Mouse (Mus musculus) R1 (cell line): Measurements from ENCODE around the gene Topors.
"Not testable (repeated sequence)": the region's sequence is repeated elsewhere in the genome, so short reads cannot be mapped to it uniquely, and the experiment has no call there.

Experiments
- DNase-seq: peaks from one replicate; pipeline ENCODE4 v3.0.0-alpha.2; 2018; ENCODE audit warnings: low read depth, low spot score

Topors gene

DNA sequence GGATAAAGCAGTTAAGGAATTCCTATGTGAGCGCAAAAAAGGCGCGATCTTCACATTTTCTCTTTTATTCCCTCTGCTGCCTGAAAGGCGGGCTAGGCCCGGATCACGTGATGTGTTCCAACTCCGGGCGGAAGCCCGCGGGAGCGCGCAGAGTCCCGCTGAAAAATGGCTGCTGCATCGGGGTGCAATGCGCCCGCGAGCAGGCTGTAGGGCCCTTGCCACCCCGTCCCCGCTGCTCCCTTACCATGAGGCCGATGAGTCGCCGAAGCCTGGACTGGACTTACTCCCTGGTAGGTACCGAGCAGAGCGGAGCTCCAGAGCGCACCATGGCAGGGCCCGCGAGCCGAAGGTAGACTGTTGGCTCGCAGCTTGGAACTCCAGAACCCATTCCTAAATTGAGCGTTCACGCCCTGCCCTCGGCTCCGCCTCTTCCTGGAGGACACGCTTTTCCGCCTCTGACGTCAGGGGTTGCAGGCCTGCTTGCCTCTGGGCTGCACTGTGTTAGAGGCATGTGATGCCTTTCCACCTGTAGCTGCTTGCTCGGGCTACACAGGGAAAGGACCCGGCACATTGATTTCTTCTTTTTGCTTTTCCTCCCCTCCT is at the start of gene Topors, which contains the start of gene Smim27:
Gene Topors, minus strand, starts transcription at position 421 of the 603 bp plus-strand sequence.
Gene Smim27, plus strand, starts transcription at position 150 of the 603 bp plus-strand sequence.
- DNase-seq = peak; percentile 99

DNA sequence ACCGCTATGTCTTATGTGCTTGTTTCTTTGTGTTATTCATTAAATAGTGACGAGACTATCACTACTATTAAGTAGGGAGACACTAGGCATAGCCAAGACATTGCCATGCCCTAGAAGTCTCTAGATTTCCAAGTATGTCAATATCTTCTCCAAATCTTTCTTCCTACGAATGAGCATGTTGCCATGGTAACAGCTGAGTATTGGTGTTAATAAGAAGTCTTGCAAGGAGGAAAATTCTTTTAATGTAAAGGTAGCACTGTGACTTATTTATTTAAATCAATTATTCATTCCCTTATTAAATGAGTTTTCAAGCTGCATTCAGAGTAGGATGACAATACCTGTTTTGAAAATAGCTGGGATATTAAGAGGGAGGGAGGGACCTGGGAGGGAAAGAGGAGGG is 47.8 kb upstream of the Topors start:
- no peak for DNase-seq

DNA sequence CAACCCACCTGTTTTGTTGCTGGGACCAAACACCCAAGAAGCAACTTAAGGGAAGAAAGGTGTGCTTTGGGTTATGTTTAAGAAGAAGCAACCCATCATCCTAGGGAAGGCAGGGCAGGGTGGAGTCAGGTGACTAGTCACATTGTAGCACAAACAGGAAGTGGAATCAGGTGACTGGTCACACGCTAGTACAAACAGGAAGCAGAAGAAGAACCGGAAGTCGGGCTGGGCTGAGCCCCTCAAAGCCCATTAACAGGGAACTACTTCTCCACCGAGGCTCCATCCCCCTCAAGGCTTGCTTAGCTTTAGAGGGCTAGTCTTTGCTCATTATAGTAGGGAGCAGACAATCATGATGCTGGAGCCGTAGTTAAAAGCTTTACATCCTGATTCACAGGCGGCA is 43.4 kb upstream of the Topors start:
- DNase-seq = no peak

DNA sequence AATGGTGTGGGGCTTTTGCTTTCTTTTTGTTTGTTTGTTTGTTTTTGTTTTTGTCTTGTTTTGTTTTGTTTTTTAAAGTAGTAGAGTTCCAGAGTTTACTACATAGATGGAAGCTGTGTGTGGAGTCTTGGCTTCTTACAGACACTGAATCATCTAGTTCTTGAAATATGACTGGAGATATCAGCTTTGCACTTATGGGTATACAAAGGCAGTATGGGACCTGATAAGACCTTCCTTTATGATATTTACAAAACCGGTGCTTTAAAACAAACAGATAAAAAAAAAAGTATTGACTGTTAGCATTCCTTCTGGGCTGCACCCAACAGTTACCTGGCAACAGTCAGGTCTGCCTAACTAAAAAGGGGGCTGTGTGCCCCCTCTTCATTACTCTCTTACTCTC is 42.6 kb upstream of the Topors start:
- no peak for DNase-seq

DNA sequence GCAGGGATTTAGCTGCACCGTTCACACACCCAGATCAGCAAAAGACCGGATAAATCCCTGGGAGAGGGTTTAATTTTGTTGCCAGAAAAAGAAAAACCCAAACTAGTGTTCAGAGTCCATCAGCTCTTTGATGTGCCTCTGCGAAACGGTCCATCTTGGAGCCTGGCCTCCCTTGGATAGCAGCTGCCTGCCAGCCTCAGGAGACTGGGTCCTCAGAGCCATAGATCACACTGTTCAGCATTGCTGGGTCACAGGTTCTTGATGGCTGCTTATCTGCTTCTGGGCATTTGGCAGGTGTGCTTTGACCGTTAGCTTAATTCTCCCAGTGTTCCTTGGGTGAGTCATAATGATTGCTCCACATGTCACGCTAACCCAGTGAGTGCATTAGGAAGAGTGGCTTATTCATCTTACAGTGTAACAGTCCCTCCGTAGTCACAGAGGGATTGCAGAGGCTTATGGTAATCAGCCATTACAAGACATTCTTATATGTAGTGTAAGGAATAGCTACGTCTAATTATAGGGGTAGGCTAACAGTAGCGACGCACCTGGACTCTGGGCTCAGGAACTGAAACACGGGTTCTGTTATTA is 41.2 kb upstream of the Topors start:
- no peak for DNase-seq

DNA sequence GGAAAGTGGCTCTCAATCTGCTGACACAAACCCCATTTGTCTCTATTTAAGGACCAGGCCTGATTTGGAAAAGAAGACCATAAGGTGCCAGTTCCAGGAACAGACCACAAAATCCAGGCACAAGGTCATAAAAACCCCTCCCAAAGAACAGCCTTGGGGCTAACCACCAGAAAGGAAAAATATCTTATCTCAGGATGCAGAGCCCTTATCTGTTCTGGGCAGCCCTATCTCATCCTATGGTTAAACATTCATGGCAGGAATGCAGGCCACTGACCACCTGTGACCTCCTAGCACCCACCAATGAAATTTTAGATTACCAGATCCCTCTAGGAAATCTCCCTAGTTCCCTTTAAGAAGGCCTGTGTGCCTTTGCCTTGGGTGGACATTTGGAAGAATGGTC is 40.0 kb upstream of the Topors start:
- no peak for DNase-seq

DNA sequence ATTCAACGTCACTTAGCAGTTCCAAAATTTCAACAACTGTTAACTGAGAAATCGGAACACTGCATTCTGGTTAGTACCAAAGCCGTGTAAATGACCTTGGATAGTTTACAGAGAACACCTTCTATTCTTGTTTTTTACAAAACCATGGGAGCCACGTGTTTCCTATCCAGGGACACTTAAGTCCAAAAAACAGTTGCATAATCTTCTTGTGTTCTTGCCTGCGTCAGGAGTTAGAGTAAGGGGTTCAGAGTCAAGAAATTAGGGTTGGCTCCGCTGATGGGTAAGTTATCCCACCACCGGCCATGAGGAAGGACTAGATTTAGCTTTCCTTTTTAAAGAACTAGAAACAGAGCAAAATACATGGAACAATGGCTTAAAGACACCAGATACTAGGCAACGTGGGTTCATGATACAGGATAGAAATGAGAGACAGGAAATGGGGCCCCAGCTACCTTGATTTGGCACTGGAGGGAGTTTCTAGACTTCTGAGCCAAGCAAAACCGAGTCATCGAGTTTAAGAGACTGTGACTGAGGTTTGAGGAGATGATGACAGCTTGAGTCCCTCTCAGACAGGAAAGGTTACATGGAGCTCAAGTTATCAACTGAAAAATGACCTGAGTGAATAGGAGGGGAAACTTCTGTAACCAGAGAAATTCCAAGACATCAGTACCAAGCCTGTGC is 32.9 kb upstream of the Topors start:
- no peak for DNase-seq

DNA sequence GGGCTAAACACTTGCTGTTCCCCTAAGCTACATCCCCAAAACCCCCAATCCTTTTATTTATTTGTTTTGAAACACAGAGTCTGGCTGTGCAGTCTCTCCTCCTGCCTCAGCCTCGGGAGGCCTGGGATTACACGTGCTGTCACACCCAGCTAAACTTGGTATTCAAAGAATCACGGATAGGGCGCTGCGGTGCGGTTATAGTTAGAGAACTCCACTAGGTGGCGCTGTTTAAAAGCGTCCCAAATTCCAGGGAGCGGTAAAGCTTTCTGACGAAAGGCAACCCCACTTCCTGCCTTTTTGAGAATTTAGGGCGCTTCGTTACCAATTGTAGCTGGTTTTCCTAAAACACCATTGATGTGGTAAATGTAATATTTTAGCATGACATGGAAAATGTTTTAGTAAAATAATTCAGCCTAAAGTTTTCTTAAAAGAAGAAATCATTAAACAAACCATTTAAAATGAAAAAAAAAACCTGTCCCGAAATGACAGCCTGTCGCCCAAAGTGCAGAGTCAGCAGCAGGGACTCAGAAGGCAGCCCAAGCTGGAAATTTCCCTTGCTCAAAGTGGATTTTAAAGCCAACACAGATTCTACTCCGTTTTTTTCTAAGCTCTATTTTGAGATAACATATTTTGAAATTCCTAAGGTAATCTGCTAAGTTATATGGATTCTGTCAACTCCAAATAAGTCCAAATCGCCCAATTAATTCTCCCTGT is 31.6 kb upstream of the Topors start:
- peak; percentile 92 for DNase-seq

DNA sequence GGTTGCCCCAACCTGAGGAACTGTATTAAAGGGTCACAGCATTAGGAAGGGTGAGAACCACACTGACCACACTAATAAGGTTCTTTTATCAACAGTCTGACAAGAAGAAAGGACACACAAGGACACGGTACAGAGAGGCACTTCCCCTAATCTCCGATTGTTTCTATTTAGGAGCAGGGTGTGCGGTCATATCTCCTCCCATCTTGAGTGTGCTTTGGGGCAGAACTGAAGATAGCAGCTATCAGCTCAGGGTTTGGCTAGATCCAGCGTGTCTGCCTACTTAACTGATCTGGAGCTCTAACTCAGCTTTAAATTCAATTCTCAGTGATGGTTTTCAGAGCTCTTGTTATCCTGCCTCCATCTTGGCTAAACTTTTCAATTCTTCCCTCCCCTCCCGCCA is 29.5 kb upstream of the Topors start:
- no peak for DNase-seq

DNA sequence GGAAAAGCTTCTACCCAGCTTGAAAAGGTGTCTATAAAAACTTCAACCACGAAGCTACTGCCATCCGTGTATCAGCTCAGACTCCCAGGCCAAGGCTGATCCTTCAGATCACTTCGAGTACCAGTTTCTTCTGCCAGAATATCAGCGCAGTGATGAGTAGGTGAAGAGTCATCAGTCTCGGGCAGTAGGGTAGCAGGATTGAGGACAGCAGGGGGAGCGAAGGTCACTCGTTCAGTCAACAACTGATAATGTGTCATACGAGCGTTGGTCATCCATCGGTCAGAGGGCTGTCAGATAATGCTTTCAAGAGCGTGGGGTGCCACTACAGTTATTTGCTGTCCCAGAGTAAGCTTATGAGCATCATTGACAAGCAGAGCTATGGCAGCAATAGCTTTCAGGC is 21.9 kb upstream of the Topors start:
- not testable (repeated sequence) for DNase-seq

DNA sequence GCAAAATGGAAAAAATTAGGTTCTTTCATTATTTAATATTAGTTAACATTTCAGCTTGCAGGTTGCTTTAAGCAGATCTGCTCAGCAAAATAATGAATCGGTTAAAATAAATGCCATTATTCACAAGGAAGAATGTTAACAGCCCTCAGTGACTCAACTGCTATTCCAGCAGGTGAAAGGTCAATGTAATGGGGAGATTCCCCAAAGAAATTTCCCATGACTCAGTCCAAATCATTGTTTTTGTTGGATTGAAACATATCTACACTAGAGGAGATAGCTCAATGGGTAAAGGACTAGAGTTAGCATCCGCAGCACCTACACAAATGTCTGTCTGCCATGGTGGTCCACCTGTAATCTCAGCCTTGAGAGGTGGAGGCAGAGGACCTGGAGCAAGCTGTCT is 19.4 kb upstream of the Topors start:
- no peak for DNase-seq

DNA sequence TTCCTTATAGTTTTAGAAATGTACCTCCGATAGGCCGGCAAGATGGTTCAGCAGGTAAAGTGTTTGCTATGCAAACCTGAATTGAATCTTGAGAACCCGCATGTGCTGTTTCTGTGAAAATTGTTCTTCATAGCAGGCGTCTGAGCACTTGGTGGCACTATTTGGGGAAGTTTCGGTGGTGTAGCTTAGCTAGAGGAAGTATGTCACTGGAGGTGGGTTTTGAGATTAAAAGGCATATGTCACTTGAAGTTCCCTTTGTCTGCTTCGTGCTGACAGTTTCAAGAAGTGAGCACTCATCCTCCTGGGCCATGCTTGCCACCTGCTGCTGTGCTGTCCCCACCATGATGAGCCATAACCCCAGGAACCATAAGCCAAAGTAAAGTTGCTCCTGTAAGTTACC is 17.8 kb upstream of the Topors start:
- DNase-seq = no peak

DNA sequence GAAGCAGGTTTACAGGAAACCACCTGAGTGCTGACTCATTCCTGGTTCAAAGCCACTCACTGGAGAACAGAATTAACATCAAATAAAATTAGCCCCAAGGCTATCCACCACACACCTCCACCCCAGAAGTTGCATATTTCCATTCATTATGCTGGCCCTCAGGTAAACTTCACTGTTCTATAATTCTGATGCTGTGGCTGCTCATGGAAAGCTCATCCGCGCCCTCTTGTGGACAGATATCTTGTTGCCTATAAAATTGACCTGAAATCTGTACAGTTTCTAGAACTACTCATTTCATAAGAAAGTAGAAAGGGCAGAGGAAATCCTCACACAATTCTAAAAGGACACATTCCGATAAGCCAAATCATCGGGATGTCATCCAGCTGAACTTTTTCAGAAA is 15.9 kb upstream of the Topors start:
- peak; percentile 81 for DNase-seq

DNA sequence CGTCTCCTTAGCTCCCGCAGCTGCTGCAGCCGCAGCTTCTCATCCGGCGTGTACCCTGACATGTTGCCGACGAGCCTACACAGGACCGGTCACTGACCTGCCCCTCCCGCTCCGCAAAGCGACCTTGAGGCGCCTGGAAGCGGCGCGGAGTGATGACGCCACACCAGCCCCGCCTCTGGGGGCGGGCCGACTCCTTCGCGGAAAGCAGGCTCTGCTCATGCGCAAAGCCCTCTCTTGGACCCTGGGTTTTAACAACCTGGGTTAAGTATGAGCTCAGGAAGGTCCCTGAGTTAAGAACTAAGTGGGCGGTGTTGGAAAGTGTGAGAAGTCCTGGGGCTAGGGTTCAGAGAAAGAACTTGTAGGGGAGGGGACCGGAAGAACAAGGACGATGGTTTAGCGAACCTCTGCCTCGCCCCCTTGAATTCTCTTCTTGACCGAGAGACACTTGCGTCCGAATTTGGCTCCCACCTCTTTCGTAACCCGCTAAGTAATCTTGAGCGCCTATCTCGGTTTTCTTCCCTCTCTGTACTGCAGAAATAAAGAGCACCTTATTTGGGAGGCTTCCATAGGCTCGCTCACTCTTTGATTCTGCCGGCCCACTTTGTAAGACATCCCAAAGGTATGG is 9.7 kb upstream of the Topors start, which contains the start of gene Ndufb6:
Gene Ndufb6, minus strand, starts transcription at position 146 of the 625 bp plus-strand sequence.
- peak; percentile 98 for DNase-seq

DNA sequence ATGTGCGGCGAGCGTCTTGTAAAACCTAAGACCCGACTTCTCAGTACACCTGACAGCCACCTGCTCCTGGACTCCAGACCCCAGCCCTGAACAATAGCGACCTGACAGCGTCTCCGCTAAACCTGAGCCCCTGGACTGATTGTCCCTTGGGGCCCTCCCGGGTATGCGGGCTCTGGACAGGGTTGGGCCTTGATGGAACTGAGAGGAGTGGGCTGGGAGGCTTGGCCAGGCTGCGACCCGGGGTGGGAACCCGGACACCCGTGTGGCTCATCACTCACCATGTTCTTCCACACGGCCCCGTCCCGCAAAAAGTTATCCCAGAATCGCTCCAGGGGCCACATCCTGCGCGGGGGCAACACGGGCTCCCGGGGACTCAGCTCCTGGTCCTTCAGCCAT is 9.2 kb upstream of the Topors start:
- DNase-seq = no peak

DNA sequence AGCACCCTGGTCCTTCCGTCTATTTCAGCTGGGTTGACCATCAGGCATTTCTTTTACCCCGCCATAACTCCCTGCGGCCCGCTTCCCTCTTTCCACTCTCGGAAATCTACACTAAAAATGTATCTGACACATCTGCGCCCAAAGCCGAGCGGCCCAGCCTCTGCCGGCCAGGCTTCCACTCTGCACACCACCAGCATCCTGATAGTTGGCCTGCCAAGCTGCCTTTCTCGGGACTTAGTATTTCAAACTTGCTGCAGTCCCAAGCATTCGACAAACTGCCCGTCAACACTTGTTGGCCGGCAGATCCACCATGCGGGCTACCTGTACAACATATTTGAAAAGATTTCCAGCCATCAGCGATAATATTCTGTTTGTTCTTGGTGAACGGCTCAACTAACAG is 815 bp downstream of the Topors start:
- DNase-seq = peak; percentile 54

DNA sequence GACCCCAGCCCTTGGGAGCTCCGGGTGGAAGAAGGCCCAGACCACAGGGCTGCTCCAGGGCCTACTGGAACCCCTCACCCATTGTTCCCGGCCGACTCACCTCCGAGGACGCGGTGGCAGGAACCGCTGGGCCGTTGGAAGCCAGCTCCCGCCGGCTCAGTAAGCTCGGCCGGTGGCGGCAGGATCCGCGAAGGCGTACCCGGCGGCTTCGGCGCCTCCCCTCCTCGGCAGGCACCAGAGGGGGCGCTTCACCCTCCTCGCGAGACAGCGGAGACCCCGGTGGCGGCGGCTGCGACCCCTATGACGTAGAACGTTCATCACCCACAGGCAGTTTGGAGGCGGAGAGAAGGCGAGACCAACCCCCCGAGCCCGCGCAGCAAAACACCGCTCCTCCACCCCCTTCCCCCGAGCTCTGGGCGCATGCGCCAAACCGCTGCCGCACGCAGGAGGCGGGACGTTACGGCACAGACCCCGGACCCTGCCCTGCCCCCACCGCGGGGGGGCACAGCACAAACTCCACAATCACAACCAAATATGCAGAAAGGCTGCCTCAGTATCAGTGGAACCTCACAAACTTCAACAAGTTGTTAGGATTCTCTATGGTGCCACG is 1.3 kb downstream of the Topors start:
- DNase-seq = peak; percentile 94

DNA sequence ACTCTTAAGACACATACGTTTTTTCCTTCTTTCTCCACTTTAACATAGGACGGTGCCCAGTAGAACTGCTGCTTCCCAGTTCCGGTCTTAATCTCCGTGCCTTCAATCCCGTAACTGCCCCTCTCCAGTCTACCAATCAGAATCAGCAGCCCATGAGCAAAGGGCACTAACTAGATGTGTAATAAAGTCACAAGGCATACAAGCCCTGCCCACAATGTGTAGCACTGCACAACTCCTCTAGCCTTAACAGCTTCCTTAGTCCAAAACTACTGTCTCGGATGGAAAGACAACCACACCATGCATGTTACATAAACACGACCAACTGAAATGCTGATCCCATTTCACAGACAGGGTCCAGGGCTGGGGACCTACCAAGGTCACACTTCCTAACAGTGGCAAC is 2.0 kb downstream of the Topors start:
- DNase-seq = peak; percentile 50

DNA sequence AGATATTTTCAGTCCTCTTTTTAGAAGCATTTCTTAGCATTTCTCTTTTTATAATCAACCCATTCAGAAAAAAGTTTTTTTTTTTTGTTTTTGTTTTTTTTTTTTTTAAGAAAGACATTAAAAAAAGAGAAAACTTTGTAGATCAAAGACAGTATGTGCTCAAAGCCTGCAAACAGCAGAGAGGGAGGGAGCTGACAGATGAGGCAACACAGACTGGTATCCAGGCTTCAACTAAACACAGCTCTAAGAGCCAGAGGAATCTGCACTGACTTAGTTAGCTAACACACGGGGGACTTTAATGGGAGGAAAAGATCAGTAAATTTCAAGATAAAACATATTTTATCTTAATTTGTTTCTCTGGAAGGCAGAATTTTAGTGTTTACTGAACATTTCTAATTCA is 5.3 kb downstream of the Topors start:
- DNase-seq = no peak

DNA sequence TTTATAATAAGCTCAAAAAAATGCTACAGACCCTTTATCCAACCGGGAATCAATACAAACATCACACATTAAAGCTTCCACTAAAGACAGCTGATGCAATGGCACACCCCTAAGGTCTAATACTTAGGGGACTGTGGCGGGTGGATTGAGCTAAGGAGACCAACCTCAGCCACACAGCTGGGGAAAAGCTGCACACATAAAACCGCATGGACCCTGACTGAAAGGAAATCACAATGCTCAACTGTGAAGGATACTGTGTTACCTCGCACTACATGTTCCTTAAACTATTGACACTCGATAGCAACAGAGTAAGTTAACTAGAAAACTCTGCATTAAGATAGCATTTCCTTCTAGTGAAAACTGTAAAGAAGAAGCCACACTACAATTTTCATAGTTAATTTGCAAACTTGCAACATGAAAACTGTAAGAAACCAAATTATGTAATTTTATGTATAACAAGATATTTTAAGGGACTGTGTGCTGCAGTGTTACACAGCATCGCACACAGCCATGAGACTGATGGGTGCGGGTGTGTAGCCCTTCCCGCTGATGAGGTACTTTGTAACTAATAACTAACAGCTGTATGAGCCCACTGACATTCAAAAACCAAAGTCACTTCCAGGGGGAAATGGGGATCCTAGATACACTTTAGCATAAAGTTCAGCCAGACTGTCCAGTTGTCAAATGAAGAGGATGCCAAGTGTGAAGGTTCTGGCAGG is 15.1 kb downstream of the Topors start:
- no peak for DNase-seq

DNA sequence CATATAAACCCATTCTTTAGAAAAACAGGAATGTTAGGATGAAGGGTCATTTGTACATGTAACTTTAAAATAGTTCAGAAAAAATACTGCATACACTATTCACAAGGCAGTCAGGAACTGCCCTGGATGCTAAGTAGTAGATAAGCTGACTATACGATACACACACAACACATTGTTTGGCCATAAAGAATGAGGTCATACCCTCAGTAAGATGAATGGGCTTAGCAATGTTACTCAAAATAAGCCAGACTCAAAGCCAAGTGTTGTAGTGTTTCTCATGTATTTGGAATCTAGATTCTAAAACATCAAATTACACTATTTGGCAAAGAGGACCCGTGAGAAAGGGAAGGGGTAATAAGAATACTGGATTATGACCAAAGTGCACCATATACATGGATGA is 15.9 kb downstream of the Topors start:
- no peak for DNase-seq
